Mouse (Mus musculus): ENCODE results near the gene Mettl26.
A peak's percentile ranks its signal among the peaks of the same experiment; 100 is the strongest.

GRCm38 (mm10) chr17:25880913-25881641 lies 6.2 kb downstream of the Mettl26 start:
- TF ChIP-seq POLR2A (IDR thresholded peaks at IDR 0.05; ENCODE audit: insufficient read depth, low read depth, low read length) (0 out of 2 replicates have a peak, but pooled peaks have one; percentile 9), CTCF (IDR thresholded peaks at IDR 0.05) (no peak)

Data from heart, adult 2 months (tissue).